ENCODE assay signal across 25 mouse cellular contexts in genomic region chr9:64001081-64001480, GRCm38 (mm10). TPM values are rescaled to one million over a fixed set of nuclear protein-coding genes. Genes with fewer than 3 reads are reported as not detected.
DNase-seq lines count a peak whose midpoint lies in the region; ATAC-seq and TF ChIP-seq lines count a peak whose summit lies in the region.
"Had no signal": no experiment of that assay in that cellular context is flagged by ENCODE, and none has a peak within 500 bp of the region (broad histone marks: within the 10 kb centered on the region; RNA-seq: fewer than 3 reads in every experiment).

No protein-coding gene starts in this region.

- 67% methylated on average over 7 of the region's 7 CpGs for WGBS in heart, embryonic 12.5 days
- 64% methylated on average over 7 of the region's 7 CpGs for WGBS in hindbrain, postnatal 0 days
- WGBS in hindbrain, embryonic 13.5 days = 81% methylated on average over 7 of the region's 7 CpGs
- 86% methylated on average over 7 of the region's 7 CpGs for WGBS in limb, embryonic 10.5 days

- peaks cover 99% of the 10 kb centered on the region for H3K36me3 ChIP-seq in heart, embryonic 12.5 days
- no peaks in the 10 kb centered on the region for H3K36me3 ChIP-seq in hindbrain, postnatal 0 days (ENCODE audit: insufficient read depth, low read length)
- no peaks in the 10 kb centered on the region for H3K36me3 ChIP-seq in hindbrain, embryonic 13.5 days
- peaks cover 100% of the 10 kb centered on the region for H3K36me3 ChIP-seq in limb, embryonic 10.5 days
- H3K36me3 ChIP-seq: G1E; hindbrain, embryonic 15.5 days had no signal

- no peak overlapping the region for H3K4me3 ChIP-seq in heart, embryonic 12.5 days
- H3K4me3 ChIP-seq in hindbrain, postnatal 0 days (ENCODE audit: low read length) = no peak overlapping the region
- H3K4me3 ChIP-seq in hindbrain, embryonic 13.5 days = no peak overlapping the region
- no peak overlapping the region for H3K4me3 ChIP-seq in limb, embryonic 10.5 days
- H3K4me3 ChIP-seq: erythroblast, embryonic 14.5 days; heart, adult 2 months; hindbrain, embryonic 10.5 days; hindbrain, embryonic 15.5 days had no signal

- no peak overlapping the region for H3K4me2 ChIP-seq in heart, embryonic 12.5 days
- H3K4me2 ChIP-seq in hindbrain, postnatal 0 days (ENCODE audit: low read depth, low read length) = no peak overlapping the region
- no peak overlapping the region for H3K4me2 ChIP-seq in hindbrain, embryonic 13.5 days
- H3K4me2 ChIP-seq: hindbrain, embryonic 15.5 days had no signal

- H3K4me1 ChIP-seq in heart, embryonic 12.5 days (replicated peaks) = peaks cover 85% of the 10 kb centered on the region
- H3K4me1 ChIP-seq in hindbrain, postnatal 0 days (ENCODE audit: insufficient read depth, low read length) = no peaks in the 10 kb centered on the region
- peaks cover 36% of the 10 kb centered on the region for H3K4me1 ChIP-seq in hindbrain, embryonic 13.5 days (replicated peaks)
- peaks cover 55% of the 10 kb centered on the region for H3K4me1 ChIP-seq in limb, embryonic 10.5 days

- TF ChIP-seq CTCF in hindbrain, postnatal 0 days (IDR thresholded peaks at IDR 0.05; ENCODE audit: low read depth) = no peak

- H3K9ac ChIP-seq in heart, embryonic 12.5 days = no peak overlapping the region
- no peak overlapping the region for H3K9ac ChIP-seq in hindbrain, postnatal 0 days (replicated peaks; ENCODE audit: low read length)
- no peak overlapping the region for H3K9ac ChIP-seq in hindbrain, embryonic 13.5 days
- H3K9ac ChIP-seq: hindbrain, embryonic 15.5 days had no signal

- intact Hi-C loops in heart, postnatal 14 days (cut with DNase I) = no loop called here

- no peaks in the 10 kb centered on the region for H3K9me3 ChIP-seq in heart, embryonic 12.5 days (replicated peaks)
- no peaks in the 10 kb centered on the region for H3K9me3 ChIP-seq in hindbrain, postnatal 0 days (ENCODE audit: low read length)
- no peaks in the 10 kb centered on the region for H3K9me3 ChIP-seq in hindbrain, embryonic 13.5 days
- no peaks in the 10 kb centered on the region for H3K9me3 ChIP-seq in limb, embryonic 10.5 days (replicated peaks)
- H3K9me3 ChIP-seq: G1E; hindbrain, embryonic 10.5 days; hindbrain, embryonic 15.5 days had no signal

- no peak for DNase-seq in heart, postnatal 14 days
- no peak for DNase-seq in hindbrain, postnatal 0 days (ENCODE audit: low spot score)
- peak; percentile 29 for DNase-seq in MN1 (ENCODE audit: low spot score)
- no peak for DNase-seq in limb, embryonic 10.5 days (ENCODE audit: low spot score)
- DNase-seq in left cerebral cortex, adult 18-20 months (ENCODE audit: low spot score in 2 of 2) = no peak
- no peak for DNase-seq in thymus, postnatal 25 days
- DNase-seq: adrenal gland, postnatal 14 days; B cell, adult 2 months; cerebellum, adult 11-12 months; cerebellum, adult 9-10 months; cerebellum, postnatal 25 days; gastrocnemius, postnatal 10 days; heart, adult 2 months had no signal

- H3K27ac ChIP-seq in heart, embryonic 12.5 days (ENCODE audit: poor library complexity, severe bottlenecking) = peak overlapping the region; percentile 29; the same call in 1 of the 2 replicates
- no peak overlapping the region for H3K27ac ChIP-seq in hindbrain, postnatal 0 days
- H3K27ac ChIP-seq in hindbrain, embryonic 13.5 days = no peak overlapping the region
- H3K27ac ChIP-seq in limb, embryonic 10.5 days = peak overlapping the region; percentile 38
- H3K27ac ChIP-seq: heart, adult 2 months; hindbrain, embryonic 10.5 days; hindbrain, embryonic 15.5 days had no signal

- no peaks in the 10 kb centered on the region for H3K27me3 ChIP-seq in heart, embryonic 12.5 days (replicated peaks)
- H3K27me3 ChIP-seq in hindbrain, postnatal 0 days (ENCODE audit: insufficient read depth, low read length) = no peaks in the 10 kb centered on the region
- H3K27me3 ChIP-seq in hindbrain, embryonic 13.5 days = no peaks in the 10 kb centered on the region
- H3K27me3 ChIP-seq in limb, embryonic 10.5 days (ENCODE audit: low read depth, poor library complexity, severe bottlenecking) = no peaks in the 10 kb centered on the region
- H3K27me3 ChIP-seq: hindbrain, embryonic 15.5 days; Patski had no signal

- no peak for ATAC-seq in heart, embryonic 12.5 days (ENCODE audit: insufficient number of reproducible peaks, low FRiP score)
- ATAC-seq in hindbrain, postnatal 0 days = peak; percentile 15; the same call in 1 of the 2 replicates
- ATAC-seq in hindbrain, embryonic 13.5 days (ENCODE audit: low FRiP score) = no peak
- ATAC-seq: activated CD4-positive, CD25-positive, alpha-beta regulatory T cell, adult 4 months; CD4-positive, CD25-positive, alpha-beta regulatory T cell, adult 4 months; forebrain, embryonic 16.5 days; inflammation-experienced regulatory T-cells, adult 6 months; intestine, postnatal 0 days; Patski had no signal

RNA-seq across cellular contexts. Expression of gene Smad6, which starts 20.8 kb away (rescaled TPM):
- polyA plus RNA-seq in heart, embryonic 12.5 days (2016; fragmentation: Nextera tagmentation; extraction: Ambion mirVana) = 56.2 and 62.8 TPM in 2 replicates
- total RNA-seq in heart, postnatal 14 days (2021) = 10 to 100 TPM; 13.6 to 15.5 TPM
- 11.9 and 13.2 TPM in 2 replicates for total RNA-seq in hindbrain, postnatal 0 days (2014; rRNA removed)
- polyA plus RNA-seq in hindbrain, postnatal 0 days (2015; fragmentation: Nextera tagmentation; extraction: Ambion mirVana) = 1.3 and 1.7 TPM in 2 replicates
- polyA plus RNA-seq in hindbrain, embryonic 13.5 days (2015; fragmentation: Nextera tagmentation; extraction: Ambion mirVana) = 2.3 and 2.8 TPM in 2 replicates
- 10.9 and 11.4 TPM in 2 replicates for polyA plus RNA-seq in limb, embryonic 10.5 days (2016; fragmentation: Nextera tagmentation; extraction: Ambion mirVana)
- total RNA-seq in left cerebral cortex, adult 18-20 months (2021) = 1 to 10 TPM; 2.1 to 2.5 TPM
- polyA plus RNA-seq: activated CD4-positive, CD25-positive, alpha-beta regulatory T cell, adult 4 months; inflammation-experienced regulatory T-cells, adult 6 months had no signal

Comparison
In these comparisons a context has a peak if more than half of its experiments do, and no peak if none do; other contexts are left out.
1. H3K27ac ChIP-seq: peak in heart, embryonic 12.5 days (single experiment) and limb, embryonic 10.5 days (single experiment); none in hindbrain, postnatal 0 days (single experiment) and hindbrain, embryonic 13.5 days (single experiment).